Comparison of ENCODE assay signal across 9 mouse cellular contexts in genomic region chr12:81141329-81141711, GRCm38 (mm10).
A peak's percentile ranks its signal among the peaks of the same experiment; 100 is the strongest.
DNase-seq lines count a peak whose midpoint lies in the region; ATAC-seq and TF ChIP-seq lines count a peak whose summit lies in the region.
"Had no signal": no experiment of that assay in that cellular context is flagged by ENCODE, and none has a peak within 500 bp of the region (broad histone marks: within the 10 kb centered on the region; RNA-seq: fewer than 3 reads in every experiment).

No protein-coding gene starts in this region.

- no peak for DNase-seq in intestine, embryonic 14.5 days (ENCODE audit: low spot score)
- no peak for DNase-seq in hindbrain, embryonic 14.5 days (ENCODE audit: low spot score)
- no peak for DNase-seq in frontal cortex, postnatal 14 days (ENCODE audit: low spot score in 2 of 2)
- no peak for DNase-seq in retina, embryonic 14.5 days (ENCODE audit: low spot score)

- no peak overlapping the region for H3K27ac ChIP-seq in intestine, embryonic 14.5 days (ENCODE audit: low read depth)
- no peak overlapping the region for H3K27ac ChIP-seq in intestine, postnatal 0 days (ENCODE audit: low read depth, low read length)
- H3K27ac ChIP-seq in embryonic facial prominence, embryonic 12.5 days = peak overlapping the region; percentile 72
- H3K27ac ChIP-seq in hindbrain, embryonic 14.5 days = 0 out of 2 replicates have a peak overlapping the region, but pooled peaks have one; percentile 26
- H3K27ac ChIP-seq in midbrain, embryonic 15.5 days = peak overlapping the region; percentile 43
- H3K27ac ChIP-seq: liver, embryonic 14.5 days had no signal

- 38% methylated on average over 7 of the region's 7 CpGs for WGBS in intestine, embryonic 14.5 days
- 33% methylated on average over 7 of the region's 7 CpGs for WGBS in intestine, postnatal 0 days
- 17% methylated on average over 7 of the region's 7 CpGs for WGBS in embryonic facial prominence, embryonic 12.5 days
- WGBS in hindbrain, embryonic 14.5 days = 55% methylated on average over 7 of the region's 7 CpGs
- WGBS in midbrain, embryonic 15.5 days = 33% methylated on average over 7 of the region's 7 CpGs

- H3K36me3 ChIP-seq in intestine, embryonic 14.5 days (ENCODE audit: control insufficient read depth, insufficient read depth, low read length) = no peaks in the 10 kb centered on the region
- H3K36me3 ChIP-seq in intestine, postnatal 0 days (ENCODE audit: control insufficient read depth, insufficient read depth) = no peaks in the 10 kb centered on the region
- H3K36me3 ChIP-seq in embryonic facial prominence, embryonic 12.5 days = no peaks in the 10 kb centered on the region
- no peaks in the 10 kb centered on the region for H3K36me3 ChIP-seq in hindbrain, embryonic 14.5 days (replicated peaks; ENCODE audit: control insufficient read depth, insufficient read depth)
- no peaks in the 10 kb centered on the region for H3K36me3 ChIP-seq in midbrain, embryonic 15.5 days (replicated peaks)

- H3K9me3 ChIP-seq in intestine, embryonic 14.5 days (ENCODE audit: control insufficient read depth, low read length) = no peaks in the 10 kb centered on the region
- H3K9me3 ChIP-seq in intestine, postnatal 0 days (ENCODE audit: control insufficient read depth) = no peaks in the 10 kb centered on the region
- no peaks in the 10 kb centered on the region for H3K9me3 ChIP-seq in embryonic facial prominence, embryonic 12.5 days
- no peaks in the 10 kb centered on the region for H3K9me3 ChIP-seq in hindbrain, embryonic 14.5 days (ENCODE audit: control insufficient read depth, low read length)
- H3K9me3 ChIP-seq in midbrain, embryonic 15.5 days = no peaks in the 10 kb centered on the region

- H3K27me3 ChIP-seq in intestine, embryonic 14.5 days (replicated peaks; ENCODE audit: control insufficient read depth, insufficient read depth, low read length) = no peaks in the 10 kb centered on the region
- no peaks in the 10 kb centered on the region for H3K27me3 ChIP-seq in intestine, postnatal 0 days (replicated peaks; ENCODE audit: control insufficient read depth, insufficient read depth, low read length)
- no peaks in the 10 kb centered on the region for H3K27me3 ChIP-seq in embryonic facial prominence, embryonic 12.5 days
- H3K27me3 ChIP-seq in hindbrain, embryonic 14.5 days (ENCODE audit: control insufficient read depth, insufficient read depth, low read length) = no peaks in the 10 kb centered on the region
- no peaks in the 10 kb centered on the region for H3K27me3 ChIP-seq in midbrain, embryonic 15.5 days (replicated peaks)

- no peak overlapping the region for H3K4me3 ChIP-seq in intestine, embryonic 14.5 days (ENCODE audit: low read depth, low read length)
- no peak overlapping the region for H3K4me3 ChIP-seq in intestine, postnatal 0 days (ENCODE audit: low read depth, low read length)
- H3K4me3 ChIP-seq in embryonic facial prominence, embryonic 12.5 days = no peak overlapping the region
- H3K4me3 ChIP-seq in hindbrain, embryonic 14.5 days (replicated peaks; ENCODE audit: low read length) = no peak overlapping the region
- no peak overlapping the region for H3K4me3 ChIP-seq in midbrain, embryonic 15.5 days

- no peak for TF ChIP-seq CTCF in intestine, postnatal 0 days (IDR thresholded peaks at IDR 0.05; ENCODE audit: low read depth)

- H3K9ac ChIP-seq in intestine, embryonic 14.5 days (ENCODE audit: low read length) = no peak overlapping the region
- H3K9ac ChIP-seq in intestine, postnatal 0 days (ENCODE audit: low read depth, low read length) = no peak overlapping the region
- H3K9ac ChIP-seq in embryonic facial prominence, embryonic 12.5 days = no peak overlapping the region
- no peak overlapping the region for H3K9ac ChIP-seq in hindbrain, embryonic 14.5 days
- H3K9ac ChIP-seq in midbrain, embryonic 15.5 days = no peak overlapping the region
- H3K9ac ChIP-seq: liver, embryonic 14.5 days had no signal

- no peak overlapping the region for H3K4me2 ChIP-seq in intestine, embryonic 14.5 days (ENCODE audit: low read length)
- no peak overlapping the region for H3K4me2 ChIP-seq in intestine, postnatal 0 days (replicated peaks; ENCODE audit: low read depth)
- H3K4me2 ChIP-seq in embryonic facial prominence, embryonic 12.5 days (replicated peaks) = no peak overlapping the region
- H3K4me2 ChIP-seq in hindbrain, embryonic 14.5 days (replicated peaks) = no peak overlapping the region
- H3K4me2 ChIP-seq in midbrain, embryonic 15.5 days = no peak overlapping the region

- peak; percentile 47; the same call in 1 of the 2 replicates for ATAC-seq in intestine, embryonic 14.5 days (replicated peaks; ENCODE audit: low FRiP score, low TSS enrichment, low read depth)
- no peak for ATAC-seq in intestine, postnatal 0 days
- no peak for ATAC-seq in embryonic facial prominence, embryonic 12.5 days (ENCODE audit: insufficient number of reproducible peaks, insufficient read depth, low FRiP score, low TSS enrichment)
- peak; percentile 24; the same call in 1 of the 2 replicates for ATAC-seq in hindbrain, embryonic 14.5 days (ENCODE audit: low FRiP score)
- 0 out of 2 replicates have a peak, but pooled peaks have one; percentile 42 for ATAC-seq in midbrain, embryonic 15.5 days (replicated peaks)
- ATAC-seq in megakaryocyte-erythroid progenitor cell, adult 5-6 weeks (replicated peaks; ENCODE audit: low FRiP score, low TSS enrichment, poor library complexity, severe bottlenecking) = no peak

- peaks cover 26% of the 10 kb centered on the region for H3K4me1 ChIP-seq in intestine, embryonic 14.5 days (replicated peaks; ENCODE audit: control insufficient read depth, insufficient read depth, low read length)
- no peaks in the 10 kb centered on the region for H3K4me1 ChIP-seq in intestine, postnatal 0 days (replicated peaks; ENCODE audit: control insufficient read depth, insufficient read depth, low read length)
- H3K4me1 ChIP-seq in embryonic facial prominence, embryonic 12.5 days = peaks cover 15% of the 10 kb centered on the region
- H3K4me1 ChIP-seq in hindbrain, embryonic 14.5 days (replicated peaks; ENCODE audit: control insufficient read depth, insufficient read depth, low read length) = peaks cover 8% of the 10 kb centered on the region; the same call in 1 of the 2 replicates
- peaks cover 11% of the 10 kb centered on the region for H3K4me1 ChIP-seq in midbrain, embryonic 15.5 days

Comparison
In these comparisons a context has a peak if more than half of its experiments do, and no peak if none do; other contexts are left out.
1. ATAC-seq: peak in intestine, embryonic 14.5 days (single experiment), hindbrain, embryonic 14.5 days (single experiment) and midbrain, embryonic 15.5 days (single experiment); none in intestine, postnatal 0 days (single experiment), embryonic facial prominence, embryonic 12.5 days (single experiment) and megakaryocyte-erythroid progenitor cell, adult 5-6 weeks (single experiment).
2. H3K27ac ChIP-seq: peak in embryonic facial prominence, embryonic 12.5 days (single experiment), hindbrain, embryonic 14.5 days (single experiment) and midbrain, embryonic 15.5 days (single experiment); none in intestine, embryonic 14.5 days (single experiment) and intestine, postnatal 0 days (single experiment).